Mouse (Mus musculus) lung, postnatal 4 days (tissue): ENCODE data around the gene Mrps18b.
"Not testable (repeated sequence)": the region's sequence is repeated elsewhere in the genome, so short reads cannot be mapped to it uniquely, and the experiment has no call there.

Experiments used
- DNase-seq, 2 experiments: peaks; one replicate each; pipeline ENCODE4 v3.0.0; 2021

Mrps18b gene

GRCm38 (mm10) chr17:35916297-35917142, at the start of gene Mrps18b, which contains the start of gene Ppp1r10:
Mrps18b (minus strand) TSS chr17:35916389.
Ppp1r10 (plus strand) TSS chr17:35916434.
- peak; percentile 99 to 100 for DNase-seq

GRCm38 (mm10) chr17:35963279-35963678, 47.1 kb upstream of the Mrps18b start:
- DNase-seq, result peak in 1 of 2 experiments; percentile 15

GRCm38 (mm10) chr17:35958533-35959223, 42.5 kb upstream of the Mrps18b start:
- DNase-seq, result no peak

- no peak for DNase-seq
Observed at GRCm38 (mm10) chr17:35954665-35955064, 38.5 kb upstream of the Mrps18b start.

- DNase-seq, result not testable (repeated sequence)
Observed at GRCm38 (mm10) chr17:35952559-35952958, 36.4 kb upstream of the Mrps18b start.

GRCm38 (mm10) chr17:35950946-35951345, 34.8 kb upstream of the Mrps18b start:
- DNase-seq, result not testable (repeated sequence)

- no peak for DNase-seq
Observed at GRCm38 (mm10) chr17:35939941-35940340, 23.8 kb upstream of the Mrps18b start.

- no peak for DNase-seq
Observed at GRCm38 (mm10) chr17:35939108-35939507, 22.9 kb upstream of the Mrps18b start.

- peak in 1 of 2 experiments; percentile 51 for DNase-seq
Observed at GRCm38 (mm10) chr17:35937700-35938348, 21.6 kb upstream of the Mrps18b start.

- not testable (repeated sequence) for DNase-seq
Observed at GRCm38 (mm10) chr17:35935763-35936162, 19.6 kb upstream of the Mrps18b start.

GRCm38 (mm10) chr17:35932608-35933007, 16.4 kb upstream of the Mrps18b start:
- no peak for DNase-seq

- no peak for DNase-seq
Observed at GRCm38 (mm10) chr17:35930627-35931026, 14.4 kb upstream of the Mrps18b start.

GRCm38 (mm10) chr17:35929534-35929933, 13.3 kb upstream of the Mrps18b start:
- DNase-seq, result no peak

- DNase-seq, result no peak
Observed at GRCm38 (mm10) chr17:35927471-35927870, 11.3 kb upstream of the Mrps18b start.

GRCm38 (mm10) chr17:35923281-35923680, 7.1 kb upstream of the Mrps18b start:
- no peak for DNase-seq

GRCm38 (mm10) chr17:35922566-35922965, 6.4 kb upstream of the Mrps18b start:
- no peak for DNase-seq

GRCm38 (mm10) chr17:35921710-35922109, 5.5 kb upstream of the Mrps18b start:
- no peak for DNase-seq

GRCm38 (mm10) chr17:35920862-35921562, 4.8 kb upstream of the Mrps18b start:
- peak in 1 of 2 experiments; percentile 69 for DNase-seq

GRCm38 (mm10) chr17:35920384-35920783, 4.2 kb upstream of the Mrps18b start:
- no peak for DNase-seq

GRCm38 (mm10) chr17:35919864-35920301, 3.7 kb upstream of the Mrps18b start:
- no peak for DNase-seq

GRCm38 (mm10) chr17:35919060-35919715, 3.0 kb upstream of the Mrps18b start:
- DNase-seq, result peak; percentile 96 to 97
